Mouse (Mus musculus): Measurements from ENCODE around the gene Bcdin3d. TPM values are rescaled to one million over a fixed set of nuclear protein-coding genes. Genes with fewer than 3 reads are reported as not detected.
A peak's percentile ranks its signal among the peaks of the same experiment; 100 is the strongest.

Gene Bcdin3d
- 26.5 and 26.9 TPM in 2 replicates for polyA plus RNA-seq (2015; fragmentation: Nextera tagmentation; extraction: Ambion mirVana)

DNA sequence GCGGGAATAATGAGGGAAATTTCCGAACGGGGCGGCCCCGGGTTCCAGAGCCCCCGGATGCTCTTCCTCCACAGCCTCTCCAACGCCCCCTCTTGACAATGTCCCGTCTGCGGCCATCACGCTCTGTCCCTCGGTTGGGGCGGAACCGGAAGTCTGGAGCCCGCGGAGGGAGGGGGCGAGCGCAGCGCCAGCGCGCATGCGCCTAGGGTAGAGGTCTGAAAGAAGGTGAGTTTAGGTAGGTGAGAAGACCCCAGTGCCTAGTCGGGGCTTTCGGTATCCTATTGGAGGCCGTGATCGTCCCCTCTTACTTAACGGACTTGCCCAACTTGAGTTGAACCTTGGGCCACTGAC lies at the start of gene Bcdin3d:
Gene Bcdin3d, minus strand, starts transcription at position 155 of the 351 bp plus-strand sequence.
- Histone ChIP-seq H3K9ac (replicated peaks) (peak within 1 kb of the TSS; percentile 91), H3K4me3 (replicated peaks) (peak within 1 kb of the TSS; percentile 87), H3K4me1 (replicated peaks) (peaks cover 14% of the 10 kb centered on the region), H3K27ac (peak within 1 kb of the TSS; percentile 93), H3K9me3 (no peaks in the 10 kb centered on the region), H3K36me3 (peaks cover 3% of the 10 kb centered on the region; the same call in 1 of the 2 replicates), H3K4me2 (replicated peaks) (peak within 1 kb of the TSS; percentile 81), H3K27me3 (no peaks in the 10 kb centered on the region)
- 1% methylated on average over 26 of the region's 26 CpGs for WGBS
- ATAC-seq: peak; percentile 90

DNA sequence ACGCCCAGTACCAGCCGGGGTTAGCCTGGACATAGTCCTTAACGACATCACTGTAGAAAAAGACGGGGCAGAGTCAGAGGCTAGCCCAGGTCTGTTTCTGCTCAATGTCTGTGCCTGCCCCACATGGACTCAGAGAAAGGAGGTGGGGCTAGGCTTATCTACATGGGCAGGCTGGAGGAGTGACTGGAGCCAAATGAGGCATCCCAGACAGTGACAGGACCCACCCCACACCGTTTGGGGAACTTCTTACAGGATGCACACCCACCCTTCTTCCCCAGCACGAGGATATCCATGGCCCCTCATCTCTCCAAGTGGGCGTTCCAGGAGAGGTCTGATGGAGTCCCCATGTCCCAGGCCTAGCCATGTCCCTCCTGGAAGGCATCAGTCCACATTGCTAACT lies 45.8 kb upstream of the Bcdin3d start:
- no peaks in the 10 kb centered on the region for H3K9me3 ChIP-seq
- ATAC-seq: no peak
- H3K4me3 ChIP-seq (replicated peaks): no peak overlapping the region
- no peaks in the 10 kb centered on the region for H3K27me3 ChIP-seq
- no peak overlapping the region for H3K9ac ChIP-seq (replicated peaks)
- no peaks in the 10 kb centered on the region for H3K36me3 ChIP-seq
- no peak overlapping the region for H3K27ac ChIP-seq
- 82% methylated on average over 7 of the region's 7 CpGs for WGBS
- no peaks in the 10 kb centered on the region for H3K4me1 ChIP-seq (replicated peaks)
- no peak overlapping the region for H3K4me2 ChIP-seq (replicated peaks)

DNA sequence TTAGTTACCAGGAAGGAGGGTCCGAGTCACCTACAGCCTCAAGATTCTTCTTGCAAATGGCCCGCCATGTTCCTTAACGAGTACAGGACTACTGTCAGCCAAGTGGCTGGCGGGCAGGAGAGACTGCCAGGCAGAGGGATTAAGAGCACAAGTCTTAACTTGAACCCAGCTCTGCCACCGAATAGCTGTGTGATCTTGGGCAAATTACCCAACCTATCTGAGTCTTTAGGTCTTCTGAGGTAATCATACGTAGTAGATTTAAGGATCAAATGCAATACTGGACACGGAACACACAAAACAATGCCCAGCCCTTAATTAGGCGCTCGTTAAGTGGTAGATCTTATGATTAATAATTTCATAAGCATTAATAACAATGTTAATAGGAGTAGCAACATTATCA lies 45.1 kb upstream of the Bcdin3d start:
- Histone ChIP-seq H3K9me3 (no peaks in the 10 kb centered on the region), H3K4me1 (replicated peaks) (no peaks in the 10 kb centered on the region), H3K4me2 (replicated peaks) (no peak overlapping the region), H3K9ac (replicated peaks) (no peak overlapping the region), H3K27ac (no peak overlapping the region), H3K4me3 (replicated peaks) (no peak overlapping the region), H3K36me3 (no peaks in the 10 kb centered on the region), H3K27me3 (no peaks in the 10 kb centered on the region)
- 90% methylated on average over 9 of the region's 9 CpGs for WGBS
- ATAC-seq: no peak

DNA sequence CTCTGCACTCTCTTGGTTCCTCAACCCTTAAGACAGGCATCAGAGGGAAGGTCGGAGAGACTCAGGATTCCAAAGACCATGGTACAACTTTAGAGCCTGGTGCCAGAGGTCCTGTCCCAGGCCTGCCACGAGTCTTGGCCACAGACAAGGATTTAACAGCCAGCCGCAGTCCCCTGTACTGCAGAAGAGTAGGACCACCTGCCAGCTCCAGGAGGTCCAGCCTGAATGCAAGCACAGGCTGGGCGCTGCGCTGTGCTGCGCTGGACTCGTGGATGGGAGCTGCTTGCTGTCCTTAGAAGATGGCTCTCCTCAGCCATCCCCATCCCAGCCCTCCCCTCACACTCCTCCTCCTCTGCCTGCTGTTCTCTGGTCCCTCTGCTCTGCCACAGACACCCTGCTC lies 43.2 kb upstream of the Bcdin3d start:
- Histone ChIP-seq H3K4me1 (replicated peaks) (no peaks in the 10 kb centered on the region), H3K27ac (no peak overlapping the region), H3K36me3 (no peaks in the 10 kb centered on the region), H3K4me3 (replicated peaks) (no peak overlapping the region), H3K4me2 (replicated peaks) (no peak overlapping the region), H3K27me3 (no peaks in the 10 kb centered on the region), H3K9ac (replicated peaks) (no peak overlapping the region), H3K9me3 (no peaks in the 10 kb centered on the region)
- WGBS: 67% methylated on average over 7 of the region's 7 CpGs
- ATAC-seq: no peak

DNA sequence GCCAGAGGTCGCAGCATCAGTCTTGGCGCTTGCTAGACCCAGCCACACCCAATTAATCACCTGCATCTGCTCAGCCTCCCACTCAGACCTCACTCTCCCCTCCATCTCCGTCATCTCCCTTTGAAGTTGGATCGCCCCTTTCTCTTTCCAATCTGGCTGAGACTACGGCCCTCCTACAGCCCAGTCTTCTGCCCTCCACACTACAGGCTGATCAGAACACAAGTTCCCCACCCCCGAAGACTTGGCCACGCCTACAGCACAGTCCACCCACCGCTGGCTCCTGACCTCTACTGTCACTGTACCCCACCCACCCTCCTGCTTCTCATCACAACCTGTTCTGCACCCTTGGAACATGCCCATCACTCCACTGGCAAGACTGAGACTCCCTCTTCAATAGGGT lies 42.2 kb upstream of the Bcdin3d start:
- H3K27me3 ChIP-seq: no peaks in the 10 kb centered on the region
- H3K27ac ChIP-seq: no peak overlapping the region
- 70% methylated on average over 8 of the region's 8 CpGs for WGBS
- no peak for ATAC-seq
- H3K4me2 ChIP-seq (replicated peaks): no peak overlapping the region
- H3K9ac ChIP-seq (replicated peaks): no peak overlapping the region
- no peak overlapping the region for H3K4me3 ChIP-seq (replicated peaks)
- H3K36me3 ChIP-seq: no peaks in the 10 kb centered on the region
- no peaks in the 10 kb centered on the region for H3K9me3 ChIP-seq
- no peaks in the 10 kb centered on the region for H3K4me1 ChIP-seq (replicated peaks)

DNA sequence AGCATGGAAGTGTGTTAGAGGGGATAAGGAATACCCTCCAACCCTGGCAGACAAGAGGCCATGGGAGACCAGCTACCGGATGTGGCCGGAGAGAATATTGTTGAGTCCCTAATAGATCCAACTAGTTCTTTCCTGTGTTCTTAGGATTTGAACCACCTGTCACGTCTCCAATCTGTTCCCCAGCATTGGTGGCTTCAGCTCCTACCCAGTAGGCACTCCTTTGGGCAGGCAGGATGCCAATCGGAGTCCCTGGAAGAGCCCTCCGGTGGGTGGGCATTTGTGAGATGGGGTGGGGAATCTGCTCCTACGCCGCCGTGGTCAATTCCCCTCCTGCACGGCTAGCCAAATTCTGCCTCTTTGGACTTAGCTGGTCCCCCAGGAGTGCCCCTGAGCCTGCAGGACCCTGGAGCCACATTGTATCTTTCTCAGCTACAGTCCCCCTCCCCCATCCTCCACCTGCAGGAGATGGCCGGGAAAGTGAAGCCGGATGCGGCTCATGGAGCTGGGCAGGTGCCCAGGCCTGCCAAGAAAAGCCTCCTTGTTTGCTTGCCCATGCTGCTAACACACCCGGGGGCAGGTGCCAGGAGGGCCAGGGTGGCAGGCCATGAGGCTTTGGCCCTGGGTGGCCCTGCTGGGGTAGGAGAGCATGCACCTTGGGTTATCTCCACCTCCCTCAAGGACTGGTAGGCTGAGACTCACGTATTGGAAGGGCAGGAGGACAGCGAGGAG lies 37.4 kb upstream of the Bcdin3d start:
- Histone ChIP-seq H3K27ac (no peak overlapping the region), H3K4me2 (replicated peaks) (no peak overlapping the region), H3K27me3 (no peaks in the 10 kb centered on the region), H3K36me3 (no peaks in the 10 kb centered on the region), H3K4me3 (replicated peaks) (no peak overlapping the region), H3K4me1 (replicated peaks) (no peaks in the 10 kb centered on the region), H3K9me3 (no peaks in the 10 kb centered on the region), H3K9ac (replicated peaks) (no peak overlapping the region)
- no peak for ATAC-seq
- WGBS: 85% methylated on average over 15 of the region's 15 CpGs

DNA sequence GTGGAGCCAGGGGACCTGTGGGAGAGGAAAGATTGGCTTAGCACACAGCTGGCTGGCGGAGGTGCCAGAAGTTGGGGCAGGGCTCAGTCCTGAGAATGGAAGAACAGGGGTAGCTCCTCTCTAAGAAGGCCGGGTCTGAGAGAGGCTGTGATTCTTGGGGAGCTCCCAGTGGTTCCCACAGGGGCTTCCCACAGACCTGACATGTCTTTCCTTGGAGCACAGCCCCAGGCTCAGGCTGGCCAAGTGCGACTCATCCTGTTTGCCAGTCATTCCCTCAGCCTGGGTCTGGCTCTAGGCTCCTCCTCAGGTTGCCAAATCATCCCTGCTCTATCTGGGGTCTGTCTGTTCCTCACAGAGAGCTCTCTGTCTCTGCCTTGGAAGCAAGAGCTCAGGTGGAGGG lies 36.1 kb upstream of the Bcdin3d start:
- Histone ChIP-seq H3K27me3 (no peaks in the 10 kb centered on the region; the same call in 1 of the 2 replicates), H3K9me3 (no peaks in the 10 kb centered on the region), H3K36me3 (no peaks in the 10 kb centered on the region), H3K9ac (replicated peaks) (no peak overlapping the region), H3K4me3 (replicated peaks) (no peak overlapping the region), H3K4me1 (replicated peaks) (no peaks in the 10 kb centered on the region), H3K27ac (no peak overlapping the region), H3K4me2 (replicated peaks) (no peak overlapping the region)
- ATAC-seq: no peak
- 90% methylated on average over 3 of the region's 3 CpGs for WGBS

DNA sequence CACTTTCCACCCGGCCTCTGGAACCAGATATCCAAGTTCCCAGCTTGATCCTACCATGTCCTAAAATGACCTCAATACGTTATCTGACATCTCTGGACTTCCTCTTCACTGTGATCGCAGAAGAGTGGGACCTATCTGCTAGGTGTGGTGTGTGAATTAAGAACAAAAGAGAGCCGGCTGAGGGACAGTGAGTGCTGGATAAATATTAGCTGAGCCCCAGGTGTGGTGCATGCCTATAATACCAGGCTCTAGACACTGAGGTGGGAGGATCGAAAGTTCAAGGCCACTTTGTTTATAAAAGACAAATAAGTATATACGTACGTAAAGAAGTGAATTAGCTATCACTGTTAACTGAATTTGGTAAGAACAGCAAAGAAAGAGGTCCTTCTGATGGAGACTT lies 35.3 kb upstream of the Bcdin3d start:
- Histone ChIP-seq H3K4me3 (replicated peaks) (no peak overlapping the region), H3K27me3 (no peaks in the 10 kb centered on the region; the same call in 1 of the 2 replicates), H3K9me3 (no peaks in the 10 kb centered on the region), H3K4me2 (replicated peaks) (no peak overlapping the region), H3K36me3 (no peaks in the 10 kb centered on the region), H3K27ac (no peak overlapping the region), H3K9ac (replicated peaks) (no peak overlapping the region), H3K4me1 (replicated peaks) (no peaks in the 10 kb centered on the region)
- no peak for ATAC-seq
- 89% methylated on average over 7 of the region's 7 CpGs for WGBS

DNA sequence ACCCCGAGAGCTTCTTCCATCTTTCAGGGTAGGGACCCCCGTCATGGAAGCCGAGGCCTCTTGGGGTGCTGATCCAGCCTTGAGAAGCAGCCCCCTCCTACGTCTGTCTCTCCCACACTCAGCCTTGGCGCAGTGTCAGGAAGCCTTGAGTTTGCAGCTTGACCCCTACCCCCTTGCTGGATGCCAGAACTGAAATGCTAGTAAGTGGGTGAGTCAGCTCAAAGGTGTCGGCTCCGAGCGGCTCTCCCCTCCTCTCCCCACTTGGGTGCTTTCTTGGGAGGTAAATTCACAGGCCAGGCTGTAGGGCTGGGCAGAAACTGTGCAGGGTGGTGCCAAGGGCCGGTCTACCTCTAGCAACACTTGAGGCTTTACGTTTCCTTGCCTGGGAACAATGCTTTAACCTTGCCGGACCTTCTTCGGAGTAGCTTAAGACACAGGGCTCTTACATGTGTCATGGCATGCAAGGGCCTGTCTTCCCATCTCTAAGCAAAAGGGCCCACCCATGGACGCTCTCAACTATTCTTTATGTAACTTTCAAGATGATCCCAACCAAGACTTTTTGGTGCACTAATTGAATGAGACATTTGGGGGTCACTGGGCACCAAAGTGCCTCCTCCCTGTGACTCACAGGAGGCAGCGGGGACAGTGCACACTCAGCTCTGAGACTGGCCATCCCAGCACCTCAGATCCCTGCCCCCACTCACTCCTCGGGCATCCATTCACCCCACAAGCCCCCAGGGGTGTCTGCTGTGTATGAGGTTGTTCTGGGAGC lies 31.0 kb upstream of the Bcdin3d start:
- Histone ChIP-seq H3K4me2 (replicated peaks) (no peak overlapping the region), H3K4me3 (replicated peaks) (no peak overlapping the region), H3K4me1 (replicated peaks) (peaks cover 15% of the 10 kb centered on the region), H3K27ac (no peak overlapping the region), H3K27me3 (no peaks in the 10 kb centered on the region; the same call in 1 of the 2 replicates), H3K9ac (replicated peaks) (no peak overlapping the region), H3K9me3 (no peaks in the 10 kb centered on the region), H3K36me3 (no peaks in the 10 kb centered on the region)
- WGBS: 83% methylated on average over 15 of the region's 15 CpGs
- ATAC-seq: no peak

DNA sequence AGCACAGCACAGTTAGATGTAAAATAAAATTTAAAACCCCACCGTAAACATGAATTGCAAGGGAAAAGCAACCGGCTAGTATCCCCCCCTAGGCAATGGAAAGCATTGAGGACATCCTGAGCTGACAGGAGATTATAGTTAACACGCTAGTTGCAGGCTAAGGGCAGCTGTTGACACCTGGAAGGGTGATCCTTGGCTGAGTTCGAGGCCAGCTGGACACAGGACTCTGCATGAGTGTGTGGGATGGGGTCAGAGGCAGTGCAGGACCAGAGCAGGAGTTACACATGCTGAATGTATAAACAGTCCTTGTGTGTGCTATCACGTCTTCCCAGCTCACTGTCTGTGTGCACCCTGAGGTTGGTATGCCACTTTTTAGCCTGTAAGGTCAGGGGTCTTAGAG lies 28.7 kb upstream of the Bcdin3d start:
- H3K4me2 ChIP-seq (replicated peaks): no peak overlapping the region
- H3K27ac ChIP-seq: no peak overlapping the region
- no peaks in the 10 kb centered on the region for H3K36me3 ChIP-seq
- H3K27me3 ChIP-seq: peaks cover 3% of the 10 kb centered on the region; the same call in 1 of the 2 replicates
- no peaks in the 10 kb centered on the region for H3K9me3 ChIP-seq
- H3K4me3 ChIP-seq (replicated peaks): no peak overlapping the region
- no peak for ATAC-seq
- H3K9ac ChIP-seq (replicated peaks): no peak overlapping the region
- WGBS: 75% methylated on average over 5 of the region's 5 CpGs
- peaks cover 15% of the 10 kb centered on the region for H3K4me1 ChIP-seq (replicated peaks)

DNA sequence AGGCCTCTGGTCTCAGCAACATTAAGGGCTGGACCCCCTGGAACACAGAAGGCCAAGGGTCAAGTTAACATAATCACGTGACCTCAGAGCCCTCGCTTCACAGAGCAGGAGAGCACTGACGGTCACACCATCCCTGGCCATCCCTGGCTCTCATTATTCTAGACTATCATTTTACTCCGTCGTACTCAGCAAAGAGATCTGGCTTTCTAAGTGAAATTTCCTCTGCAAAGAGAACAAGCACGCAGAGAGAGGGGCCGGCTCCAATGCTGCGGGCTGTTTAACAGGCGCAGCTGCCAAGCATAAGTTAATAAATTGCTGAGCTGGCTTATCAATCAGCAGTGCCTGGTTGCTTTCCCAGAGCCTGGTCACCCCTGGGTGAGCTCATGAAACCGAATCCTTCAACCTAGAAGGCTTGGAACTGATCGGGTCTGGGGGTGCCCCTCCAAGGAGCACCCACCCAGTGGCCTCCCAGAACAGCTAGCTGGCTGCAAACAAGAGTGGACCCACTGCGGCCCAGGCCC lies 27.8 kb upstream of the Bcdin3d start:
- no peak overlapping the region for H3K4me3 ChIP-seq (replicated peaks)
- WGBS: 53% methylated on average over 12 of the region's 12 CpGs
- ATAC-seq: peak; percentile 32; the same call in 1 of the 2 replicates
- peak overlapping the region; percentile 39; the same call in 1 of the 2 replicates for H3K9ac ChIP-seq (replicated peaks)
- H3K27me3 ChIP-seq: peaks cover 3% of the 10 kb centered on the region; the same call in 1 of the 2 replicates
- H3K9me3 ChIP-seq: no peaks in the 10 kb centered on the region
- H3K27ac ChIP-seq: peak overlapping the region; percentile 40; the same call in 1 of the 2 replicates
- H3K36me3 ChIP-seq: no peaks in the 10 kb centered on the region
- H3K4me2 ChIP-seq (replicated peaks): no peak overlapping the region
- peaks cover 24% of the 10 kb centered on the region for H3K4me1 ChIP-seq (replicated peaks)
